Mouse (Mus musculus): ENCODE results near the gene Clstn2.

DNA sequence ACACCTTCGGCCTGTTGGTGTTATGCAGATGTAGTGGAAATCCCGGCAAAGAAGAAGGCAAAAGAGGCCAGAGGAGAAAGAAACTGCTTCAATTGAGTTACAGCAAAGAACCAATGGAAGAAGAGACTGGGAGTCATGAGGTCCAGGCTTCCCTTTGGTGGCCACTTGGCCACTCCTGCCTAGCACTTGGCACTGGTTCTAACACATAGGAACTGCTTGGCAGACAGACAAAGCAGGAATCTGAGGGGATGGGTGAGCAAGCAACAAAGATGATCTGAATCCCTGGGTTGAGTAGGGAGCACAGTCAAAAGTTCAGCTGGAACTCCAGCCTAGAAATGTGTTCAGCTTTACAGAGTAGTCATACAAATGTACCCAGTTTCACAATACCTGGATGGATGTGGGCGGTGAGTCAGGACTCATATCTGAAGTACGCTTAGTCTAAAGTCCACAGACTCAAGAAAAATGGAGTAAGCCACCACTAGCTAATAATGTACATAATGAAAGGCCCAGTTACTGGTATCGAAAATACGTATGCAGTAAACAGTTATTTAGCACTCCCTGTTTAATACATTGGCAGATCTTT is 392.9 kb downstream of the Clstn2 start:
- no peak for TF ChIP-seq CTCF (IDR thresholded peaks at IDR 0.05; ENCODE audit: borderline replicate concordance, insufficient read depth, low read depth, low read length)
- no peak for TF ChIP-seq POLR2A (IDR thresholded peaks at IDR 0.05; ENCODE audit: borderline replicate concordance, insufficient read depth, low read length)

All from cerebellum, adult 2 months (tissue).